Mouse (Mus musculus) midbrain, embryonic 13.5 days (tissue): Measurements from ENCODE around the gene Depdc1b. TPM values are rescaled to one million over a fixed set of nuclear protein-coding genes. Genes with fewer than 3 reads are reported as not detected.

Source experiments
- ATAC-seq: fragments of 200-750 bp; cut with Nextera tagmentation; 2 replicates; pipeline ENCODE4 v1.8.0; 2017; ENCODE audit warnings: mild to moderate bottlenecking, moderate TSS enrichment, moderate library complexity
- H3K27ac ChIP-seq: fragments of 300-500 bp; sonication (generic); 2 replicates; pipeline ENCODE4 v1.5.1; 2015; ENCODE audit warnings: inconsistent platforms, mild to moderate bottlenecking, moderate library complexity
- H3K27me3 ChIP-seq: fragments of 300-500 bp; sonication (generic); 2 replicates; pipeline ENCODE4 v1.6.1; 2015; ENCODE audit warnings: mild to moderate bottlenecking, inconsistent platforms
- H3K36me3 ChIP-seq: fragments of 300-500 bp; sonication (generic); 2 replicates; pipeline ENCODE4 v1.6.1; 2015; ENCODE audit warnings: mild to moderate bottlenecking, inconsistent platforms
- H3K4me1 ChIP-seq: fragments of 300-500 bp; sonication (generic); replicated peaks from 2 replicates; pipeline ENCODE4 v1.6.1; 2015; ENCODE audit warnings: inconsistent platforms
- H3K4me2 ChIP-seq: fragments of 300-500 bp; sonication (generic); replicated peaks from 2 replicates; pipeline ENCODE4 v1.6.1; 2015; ENCODE audit warnings: moderate library complexity, mild to moderate bottlenecking, inconsistent platforms
- H3K4me3 ChIP-seq: fragments of 300-500 bp; sonication (generic); replicated peaks from 2 replicates; pipeline ENCODE4 v1.5.1; 2015; ENCODE audit warnings: mild to moderate bottlenecking, inconsistent platforms
- H3K9ac ChIP-seq: fragments of 300-500 bp; sonication (generic); replicated peaks from 2 replicates; pipeline ENCODE4 v1.6.1; 2015; ENCODE audit warnings: mild to moderate bottlenecking, inconsistent platforms
- H3K9me3 ChIP-seq: fragments of 300-500 bp; sonication (generic); 2 replicates; pipeline ENCODE4 v1.6.1; 2016; ENCODE audit warnings: mild to moderate bottlenecking, inconsistent platforms
- WGBS: fragments of 180-500 bp; shearing (Covaris S2); methylation state at CpG from one replicate; pipeline ENCODE4 v1.1.7; 2015; 5-methylcytosine and 5-hydroxymethylcytosine counted together
- polyA plus RNA-seq: library from polyadenylated mRNA; unstranded; fragments of >200 nt; fragmentation: Nextera tagmentation; extraction: Ambion mirVana; gene quantifications from 2 replicates; pipeline ENCODE4 v1.2.1, GENCODE M21; 2015

Depdc1b gene
- polyA plus RNA-seq, 1 experiment from 2014 or later = 5.7 TPM

GRCm38 (mm10) chr13:108337340-108337739 is 21.2 kb downstream of the Depdc1b start:
- no peak for ATAC-seq
- H3K4me2 ChIP-seq = no peak overlapping the region
- 89% methylated on average over 6 of the region's 6 CpGs for WGBS

GRCm38 (mm10) chr13:108338076-108338836 is 22.1 kb downstream of the Depdc1b start:
- WGBS = 92% methylated on average over 7 of the region's 7 CpGs
- H3K4me2 ChIP-seq = no peak overlapping the region
- no peak for ATAC-seq
- no peak overlapping the region for H3K9ac ChIP-seq
- no peaks in the 10 kb centered on the region for H3K36me3 ChIP-seq
- H3K27me3 ChIP-seq = no peaks in the 10 kb centered on the region
- H3K9me3 ChIP-seq = no peaks in the 10 kb centered on the region
- no peaks in the 10 kb centered on the region for H3K4me1 ChIP-seq
- no peak overlapping the region for H3K4me3 ChIP-seq
- no peak overlapping the region for H3K27ac ChIP-seq

More at GRCm38 (mm10) chr13:108337340-108337739, 21.2 kb downstream of the Depdc1b start:
- H3K27ac ChIP-seq = no peak overlapping the region
- H3K4me3 ChIP-seq = no peak overlapping the region
- H3K4me1 ChIP-seq = no peaks in the 10 kb centered on the region
- H3K36me3 ChIP-seq = no peaks in the 10 kb centered on the region
- H3K9me3 ChIP-seq = no peaks in the 10 kb centered on the region
- no peak overlapping the region for H3K9ac ChIP-seq
- no peaks in the 10 kb centered on the region for H3K27me3 ChIP-seq

- WGBS = 86% methylated on average over 10 of the region's 10 CpGs
- Histone ChIP-seq H3K9me3 (no peaks in the 10 kb centered on the region), H3K4me2 (no peak overlapping the region), H3K9ac (no peak overlapping the region), H3K27ac (no peak overlapping the region), H3K4me1 (no peaks in the 10 kb centered on the region), H3K27me3 (no peaks in the 10 kb centered on the region), H3K4me3 (no peak overlapping the region), H3K36me3 (no peaks in the 10 kb centered on the region)
- ATAC-seq = no peak
These were observed 23.9 kb downstream of the Depdc1b start for GRCm38 (mm10) chr13:108339907-108340596.

GRCm38 (mm10) chr13:108341585-108341984 is 25.5 kb downstream of the Depdc1b start:
- Histone ChIP-seq H3K27ac (no peak overlapping the region), H3K4me2 (no peak overlapping the region), H3K36me3 (no peaks in the 10 kb centered on the region), H3K9ac (no peak overlapping the region), H3K4me1 (no peaks in the 10 kb centered on the region), H3K9me3 (no peaks in the 10 kb centered on the region), H3K4me3 (no peak overlapping the region), H3K27me3 (no peaks in the 10 kb centered on the region)
- ATAC-seq = no peak
- 74% methylated on average over 7 of the region's 7 CpGs for WGBS

- Histone ChIP-seq H3K9me3 (no peaks in the 10 kb centered on the region), H3K4me1 (no peaks in the 10 kb centered on the region), H3K27me3 (no peaks in the 10 kb centered on the region), H3K9ac (no peak overlapping the region), H3K27ac (no peak overlapping the region), H3K36me3 (no peaks in the 10 kb centered on the region), H3K4me2 (no peak overlapping the region), H3K4me3 (no peak overlapping the region)
- ATAC-seq = no peak
- WGBS = 88% methylated on average over 4 of the region's 4 CpGs
These were observed 29.6 kb downstream of the Depdc1b start for GRCm38 (mm10) chr13:108345756-108346155.

- Histone ChIP-seq H3K4me2 (no peak overlapping the region), H3K27ac (no peak overlapping the region), H3K27me3 (no peaks in the 10 kb centered on the region), H3K9ac (no peak overlapping the region), H3K36me3 (no peaks in the 10 kb centered on the region), H3K4me3 (no peak overlapping the region), H3K9me3 (no peaks in the 10 kb centered on the region), H3K4me1 (no peaks in the 10 kb centered on the region)
- no peak for ATAC-seq
- 62% methylated on average over 4 of the region's 4 CpGs for WGBS
These were observed 30.9 kb downstream of the Depdc1b start for GRCm38 (mm10) chr13:108347016-108347415.

GRCm38 (mm10) chr13:108349624-108350023 is 33.5 kb downstream of the Depdc1b start:
- no peaks in the 10 kb centered on the region for H3K27me3 ChIP-seq
- ATAC-seq = no peak
- H3K9me3 ChIP-seq = no peaks in the 10 kb centered on the region
- H3K4me1 ChIP-seq = no peaks in the 10 kb centered on the region
- H3K9ac ChIP-seq = no peak overlapping the region
- 84% methylated on average over 5 of the region's 5 CpGs for WGBS
- no peaks in the 10 kb centered on the region for H3K36me3 ChIP-seq
- H3K4me3 ChIP-seq = no peak overlapping the region
- H3K27ac ChIP-seq = no peak overlapping the region
- H3K4me2 ChIP-seq = no peak overlapping the region

- Histone ChIP-seq H3K9me3 (no peaks in the 10 kb centered on the region), H3K27me3 (no peaks in the 10 kb centered on the region), H3K27ac (no peak overlapping the region), H3K9ac (no peak overlapping the region), H3K4me3 (no peak overlapping the region), H3K36me3 (no peaks in the 10 kb centered on the region), H3K4me1 (peaks cover 13% of the 10 kb centered on the region; the same call in 1 of the 2 replicates), H3K4me2 (no peak overlapping the region)
- no peak for ATAC-seq
- 87% methylated on average over 5 of the region's 5 CpGs for WGBS
These were observed 37.6 kb downstream of the Depdc1b start for GRCm38 (mm10) chr13:108353781-108354180.

- no peak overlapping the region for H3K9ac ChIP-seq
- 92% methylated on average over 12 of the region's 12 CpGs for WGBS
- no peak for ATAC-seq
These were observed 38.8 kb downstream of the Depdc1b start for GRCm38 (mm10) chr13:108354804-108355552.

GRCm38 (mm10) chr13:108357362-108357761 is 41.2 kb downstream of the Depdc1b start:
- H3K9ac ChIP-seq = no peak overlapping the region
- H3K27me3 ChIP-seq = no peaks in the 10 kb centered on the region
- H3K4me3 ChIP-seq = no peak overlapping the region
- no peak overlapping the region for H3K4me2 ChIP-seq
- H3K27ac ChIP-seq = no peak overlapping the region
- H3K4me1 ChIP-seq = peaks cover 15% of the 10 kb centered on the region; the same call in 1 of the 2 replicates
- H3K9me3 ChIP-seq = no peaks in the 10 kb centered on the region
- ATAC-seq = no peak; the same call in 1 of the 2 replicates
- H3K36me3 ChIP-seq = no peaks in the 10 kb centered on the region
- WGBS = 24% methylated on average over 10 of the region's 10 CpGs

More at GRCm38 (mm10) chr13:108354804-108355552, 38.8 kb downstream of the Depdc1b start:
- H3K4me2 ChIP-seq = no peak overlapping the region
- no peaks in the 10 kb centered on the region for H3K36me3 ChIP-seq
- no peaks in the 10 kb centered on the region for H3K27me3 ChIP-seq
- peaks cover 15% of the 10 kb centered on the region; the same call in 1 of the 2 replicates for H3K4me1 ChIP-seq
- no peak overlapping the region for H3K4me3 ChIP-seq
- no peaks in the 10 kb centered on the region for H3K9me3 ChIP-seq
- H3K27ac ChIP-seq = no peak overlapping the region

GRCm38 (mm10) chr13:108358228-108358627 is 42.1 kb downstream of the Depdc1b start:
- ATAC-seq = peak; percentile 59
- H3K27me3 ChIP-seq = no peaks in the 10 kb centered on the region

GRCm38 (mm10) chr13:108367496-108367895 is 51.4 kb downstream of the Depdc1b start:
- H3K9me3 ChIP-seq = no peaks in the 10 kb centered on the region
- WGBS = 94% methylated on average over 12 of the region's 12 CpGs
- no peaks in the 10 kb centered on the region for H3K27me3 ChIP-seq
- no peak overlapping the region for H3K9ac ChIP-seq
- no peak for ATAC-seq
- H3K4me3 ChIP-seq = no peak overlapping the region
- H3K27ac ChIP-seq = no peak overlapping the region
- H3K4me1 ChIP-seq = no peaks in the 10 kb centered on the region
- no peak overlapping the region for H3K4me2 ChIP-seq
- H3K36me3 ChIP-seq = peaks cover 20% of the 10 kb centered on the region

More at GRCm38 (mm10) chr13:108358228-108358627, 42.1 kb downstream of the Depdc1b start:
- Histone ChIP-seq H3K4me2 (no peak overlapping the region), H3K36me3 (no peaks in the 10 kb centered on the region), H3K9me3 (no peaks in the 10 kb centered on the region), H3K4me1 (peaks cover 15% of the 10 kb centered on the region; the same call in 1 of the 2 replicates), H3K27ac (no peak overlapping the region), H3K4me3 (no peak overlapping the region), H3K9ac (no peak overlapping the region)
- 25% methylated on average over 3 of the region's 3 CpGs for WGBS
